Mouse (Mus musculus): ENCODE measurements around the gene Clk3.

The Clk3 gene

GRCm38 (mm10) chr9:57765364-57766351, at the start of gene Clk3:
TSS of gene Clk3 (minus strand) at chr9:57765860.
- peak; percentile 74 to 84 for DNase-seq (ENCODE audit: low spot score in 2 of 2)

GRCm38 (mm10) chr9:57814866-57815265, 49.2 kb upstream of the Clk3 start:
- DNase-seq (ENCODE audit: low spot score in 2 of 2) = no peak

GRCm38 (mm10) chr9:57814014-57814413, 48.4 kb upstream of the Clk3 start:
- no peak for DNase-seq (ENCODE audit: low spot score in 2 of 2)

GRCm38 (mm10) chr9:57811793-57812733, 46.4 kb upstream of the Clk3 start:
- no peak for DNase-seq (ENCODE audit: low spot score in 2 of 2)

- no peak for DNase-seq (ENCODE audit: low spot score in 2 of 2)
Observed at GRCm38 (mm10) chr9:57810691-57811090, 45.0 kb upstream of the Clk3 start.

GRCm38 (mm10) chr9:57808771-57809310, 43.2 kb upstream of the Clk3 start:
- DNase-seq (ENCODE audit: low spot score in 2 of 2) = no peak

GRCm38 (mm10) chr9:57807174-57807651, 41.6 kb upstream of the Clk3 start:
- DNase-seq (ENCODE audit: low spot score in 2 of 2) = no peak

GRCm38 (mm10) chr9:57806066-57806481, 40.4 kb upstream of the Clk3 start:
- DNase-seq (ENCODE audit: low spot score in 2 of 2) = no peak

GRCm38 (mm10) chr9:57805087-57805737, 39.6 kb upstream of the Clk3 start:
- DNase-seq (ENCODE audit: low spot score in 2 of 2) = no peak

- no peak for DNase-seq (ENCODE audit: low spot score in 2 of 2)
Observed at GRCm38 (mm10) chr9:57803839-57804238, 38.2 kb upstream of the Clk3 start.

GRCm38 (mm10) chr9:57803047-57803446, 37.4 kb upstream of the Clk3 start:
- peak; percentile 17 to 22 for DNase-seq (ENCODE audit: low spot score in 2 of 2)

- DNase-seq (ENCODE audit: low spot score in 2 of 2) = no peak
Observed at GRCm38 (mm10) chr9:57800325-57800975, 34.8 kb upstream of the Clk3 start.

GRCm38 (mm10) chr9:57798725-57799253, 33.1 kb upstream of the Clk3 start:
- no peak for DNase-seq (ENCODE audit: low spot score in 2 of 2)

GRCm38 (mm10) chr9:57797456-57797855, 31.8 kb upstream of the Clk3 start:
- no peak for DNase-seq (ENCODE audit: low spot score in 2 of 2)

GRCm38 (mm10) chr9:57789733-57790132, 24.1 kb upstream of the Clk3 start:
- no peak for DNase-seq (ENCODE audit: low spot score in 2 of 2)

GRCm38 (mm10) chr9:57782656-57783055, 17.0 kb upstream of the Clk3 start:
- DNase-seq (ENCODE audit: low spot score in 2 of 2) = no peak

- no peak for DNase-seq (ENCODE audit: low spot score in 2 of 2)
Observed at GRCm38 (mm10) chr9:57775736-57776135, 10.1 kb upstream of the Clk3 start.

GRCm38 (mm10) chr9:57775026-57775425, 9.4 kb upstream of the Clk3 start:
- DNase-seq (ENCODE audit: low spot score in 2 of 2) = peak; percentile 71 to 74

GRCm38 (mm10) chr9:57774168-57774567, 8.5 kb upstream of the Clk3 start:
- DNase-seq (ENCODE audit: low spot score in 2 of 2) = no peak

GRCm38 (mm10) chr9:57773754-57774153, 8.1 kb upstream of the Clk3 start:
- no peak for DNase-seq (ENCODE audit: low spot score in 2 of 2)

Data from right cerebral cortex, adult 2 months (tissue).